Mouse (Mus musculus) hindbrain, embryonic 16.5 days (tissue): ENCODE measurements around the gene Ctf2. TPM values are rescaled to one million over a fixed set of nuclear protein-coding genes. Genes with fewer than 3 reads are reported as not detected.

ENCODE experiments used
- ATAC-seq: fragments of 200-750 bp; cut with Nextera tagmentation; 2 replicates; pipeline ENCODE4 v1.8.0; 2017; ENCODE audit warnings: moderate TSS enrichment, moderate library complexity
- H3K27ac ChIP-seq: fragments of 300-500 bp; sonication (generic); 2 replicates; pipeline ENCODE4 v1.5.1; 2014; ENCODE audit warnings: low read depth, mild to moderate bottlenecking, control low read depth, low read length, moderate library complexity
- H3K27me3 ChIP-seq: fragments of 300-500 bp; sonication (generic); replicated peaks from 2 replicates; pipeline ENCODE4 v1.6.1; 2014; ENCODE audit warnings: low read length; ENCODE audit not compliant: control insufficient read depth, insufficient read depth
- H3K36me3 ChIP-seq: fragments of 300-500 bp; sonication (generic); 2 replicates; pipeline ENCODE4 v1.6.1; 2014; ENCODE audit warnings: mild to moderate bottlenecking, low read length, moderate library complexity, mixed read lengths; ENCODE audit not compliant: control insufficient read depth, insufficient read depth
- H3K4me1 ChIP-seq: fragments of 300-500 bp; sonication (generic); 2 replicates; pipeline ENCODE4 v1.6.1; 2014; ENCODE audit warnings: low read depth, low read length; ENCODE audit not compliant: control insufficient read depth, insufficient read depth
- H3K4me2 ChIP-seq: fragments of 300-500 bp; sonication (generic); 2 replicates; pipeline ENCODE4 v1.6.1; 2014; ENCODE audit warnings: mild to moderate bottlenecking, low read length, control low read depth, moderate library complexity
- H3K4me3 ChIP-seq: fragments of 300-500 bp; sonication (generic); 2 replicates; pipeline ENCODE4 v1.5.1; 2014; ENCODE audit warnings: mild to moderate bottlenecking, low read length, control low read depth, moderate library complexity
- H3K9ac ChIP-seq: fragments of 300-500 bp; sonication (generic); 2 replicates; pipeline ENCODE4 v1.6.1; 2014; ENCODE audit warnings: low read depth, mild to moderate bottlenecking, control low read depth, low read length, moderate library complexity
- H3K9me3 ChIP-seq: fragments of 300-500 bp; sonication (generic); 2 replicates; pipeline ENCODE4 v1.6.1; 2014; ENCODE audit warnings: mild to moderate bottlenecking, low read length, moderate library complexity; ENCODE audit not compliant: control insufficient read depth
- WGBS: fragments of 180-500 bp; shearing (Covaris S2); extraction: QIAGEN DNeasy Blood & Tissue Kit; methylation state at CpG from one replicate; pipeline ENCODE4 v1.1.7; 2014; 5-methylcytosine and 5-hydroxymethylcytosine counted together
- polyA plus RNA-seq: library from polyadenylated mRNA; unstranded; fragments of >200 nt; fragmentation: Nextera tagmentation; extraction: Ambion mirVana; gene quantifications from 2 replicates; pipeline ENCODE4 v1.2.1, GENCODE M21; 2015

Gene Ctf2
- polyA plus RNA-seq, 1 experiment from 2014 or later, result 0.20 TPM

DNA sequence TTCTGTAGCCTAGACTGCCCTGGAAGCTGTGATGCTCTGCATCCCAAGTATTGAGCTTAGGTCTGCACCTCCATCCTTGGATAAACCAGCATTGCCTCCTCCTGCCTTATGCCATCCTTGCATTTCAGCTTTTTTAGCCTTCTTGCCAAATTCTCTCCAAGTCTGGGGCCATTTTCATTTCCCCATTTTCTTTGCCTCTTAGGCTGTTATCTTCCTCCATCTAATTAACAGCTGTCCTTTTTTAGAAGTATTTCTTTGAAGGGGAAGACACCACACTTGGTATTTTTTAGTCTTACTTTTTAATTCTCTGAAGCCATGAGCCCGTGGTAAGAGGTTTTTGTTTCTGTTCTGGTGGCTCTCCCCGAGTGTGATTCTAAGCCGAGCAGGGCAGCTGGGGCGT is 31.7 kb upstream of the Ctf2 start:
- Histone ChIP-seq H3K9ac (no peak overlapping the region), H3K27me3 (no peaks in the 10 kb centered on the region), H3K4me3 (no peak overlapping the region), H3K9me3 (no peaks in the 10 kb centered on the region), H3K27ac (no peak overlapping the region), H3K36me3 (peaks cover 30% of the 10 kb centered on the region), H3K4me1 (peaks cover 3% of the 10 kb centered on the region), H3K4me2 (no peak overlapping the region)
- no peak for ATAC-seq
- 96% methylated on average over 4 of the region's 4 CpGs for WGBS

DNA sequence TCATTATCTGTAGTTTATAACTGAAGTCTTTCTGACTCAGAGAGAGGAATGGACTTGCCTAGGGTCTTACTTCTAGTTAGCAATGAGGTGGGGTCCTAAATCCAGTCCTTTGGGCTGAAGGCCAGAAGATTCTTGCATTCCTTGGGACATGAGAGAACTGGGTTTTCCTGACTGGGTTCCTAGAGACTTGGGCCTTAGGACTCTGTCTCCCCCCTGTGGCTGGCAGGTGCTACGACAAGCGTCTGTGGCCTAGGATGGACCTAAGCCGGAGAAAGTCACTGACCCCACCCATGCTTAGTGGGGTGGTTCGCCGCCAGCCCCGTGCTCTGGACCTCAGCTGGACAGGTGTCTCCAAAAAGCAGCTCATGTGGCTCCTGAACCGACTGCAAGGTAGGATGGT is 29.1 kb upstream of the Ctf2 start:
- H3K4me1 ChIP-seq, result no peaks in the 10 kb centered on the region; the same call in 1 of the 2 replicates
- WGBS, result 41% methylated on average over 7 of the region's 7 CpGs
- H3K27ac ChIP-seq, result no peak overlapping the region
- no peak overlapping the region for H3K9ac ChIP-seq
- ATAC-seq, result no peak
- H3K27me3 ChIP-seq, result no peaks in the 10 kb centered on the region
- no peaks in the 10 kb centered on the region for H3K9me3 ChIP-seq
- H3K4me3 ChIP-seq, result no peak overlapping the region
- peaks cover 25% of the 10 kb centered on the region for H3K36me3 ChIP-seq
- no peak overlapping the region for H3K4me2 ChIP-seq

DNA sequence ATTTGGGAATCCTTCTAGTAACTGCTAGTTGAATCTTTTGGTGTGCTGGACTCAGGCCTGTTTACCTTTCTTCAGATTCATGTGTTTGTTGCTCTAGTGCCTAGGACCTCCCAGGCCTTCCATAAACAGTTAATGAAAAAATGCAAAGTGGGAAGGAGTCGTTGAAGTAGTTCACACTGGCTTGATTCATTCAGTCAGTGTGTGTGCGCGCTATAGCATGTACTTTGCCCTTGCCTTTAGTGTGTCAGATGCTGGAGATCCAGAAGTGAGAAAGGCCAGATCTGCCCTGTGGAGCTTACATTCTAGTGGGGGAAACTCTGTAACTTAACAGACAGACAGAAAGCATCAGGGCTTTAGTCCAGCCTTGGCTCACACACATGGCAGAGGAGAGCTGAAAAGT is 28.5 kb upstream of the Ctf2 start:
- Histone ChIP-seq H3K9ac (no peak overlapping the region), H3K27ac (no peak overlapping the region), H3K27me3 (no peaks in the 10 kb centered on the region), H3K4me1 (no peaks in the 10 kb centered on the region; the same call in 1 of the 2 replicates), H3K9me3 (no peaks in the 10 kb centered on the region), H3K4me3 (no peak overlapping the region), H3K4me2 (no peak overlapping the region), H3K36me3 (peaks cover 20% of the 10 kb centered on the region)
- 84% methylated on average over 3 of the region's 3 CpGs for WGBS
- no peak for ATAC-seq

DNA sequence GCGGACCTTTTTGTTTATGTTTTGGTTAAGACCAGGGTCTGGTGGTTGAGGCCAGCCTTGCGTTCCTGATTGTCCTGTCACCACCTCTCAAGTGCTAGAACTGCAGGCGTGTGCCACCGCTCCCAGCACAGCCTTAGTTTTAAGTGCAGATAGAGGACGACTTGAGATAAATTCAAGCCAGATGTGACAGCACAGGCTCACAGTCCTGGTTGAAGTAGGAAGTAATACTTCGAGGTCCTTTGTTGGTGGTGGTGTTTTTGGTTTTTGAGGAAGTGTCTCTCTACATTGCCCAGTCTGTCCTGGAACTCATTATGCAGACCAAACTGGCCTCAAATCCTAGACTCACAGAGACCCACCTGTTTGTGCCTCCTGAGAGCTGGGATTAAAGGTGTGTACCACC is 27.8 kb upstream of the Ctf2 start:
- WGBS, result 86% methylated on average over 6 of the region's 6 CpGs
- no peak for ATAC-seq
- no peak overlapping the region for H3K9ac ChIP-seq
- no peak overlapping the region for H3K27ac ChIP-seq
- H3K4me1 ChIP-seq, result no peaks in the 10 kb centered on the region; the same call in 1 of the 2 replicates
- H3K27me3 ChIP-seq, result no peaks in the 10 kb centered on the region
- no peak overlapping the region for H3K4me2 ChIP-seq
- no peak overlapping the region for H3K4me3 ChIP-seq
- peaks cover 25% of the 10 kb centered on the region for H3K36me3 ChIP-seq
- H3K9me3 ChIP-seq, result no peaks in the 10 kb centered on the region

DNA sequence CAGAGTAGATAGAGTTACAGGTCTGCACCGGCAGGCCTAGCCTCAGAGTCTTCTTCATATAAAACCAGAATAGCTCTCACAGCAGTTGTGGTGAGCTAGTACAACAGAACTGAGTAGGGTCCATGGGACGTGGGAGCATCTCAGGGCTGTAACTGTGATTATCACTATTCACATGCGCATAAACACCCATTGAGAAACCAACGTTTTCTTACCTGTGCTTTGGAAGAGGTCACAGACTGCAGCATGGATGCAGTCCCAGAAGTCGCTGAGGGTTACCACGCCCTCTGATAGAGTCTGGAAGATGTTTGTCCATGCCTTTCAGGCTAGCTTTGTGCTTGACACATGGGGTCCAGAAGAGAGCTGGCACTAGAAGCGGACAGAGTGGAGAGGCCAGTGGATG is 21.8 kb upstream of the Ctf2 start:
- Histone ChIP-seq H3K9me3 (no peaks in the 10 kb centered on the region), H3K4me1 (peaks cover 4% of the 10 kb centered on the region; the same call in 1 of the 2 replicates), H3K4me2 (no peak overlapping the region), H3K27ac (no peak overlapping the region), H3K4me3 (no peak overlapping the region), H3K9ac (no peak overlapping the region), H3K27me3 (no peaks in the 10 kb centered on the region), H3K36me3 (peaks cover 55% of the 10 kb centered on the region)
- ATAC-seq, result no peak
- WGBS, result 87% methylated on average over 7 of the region's 7 CpGs

DNA sequence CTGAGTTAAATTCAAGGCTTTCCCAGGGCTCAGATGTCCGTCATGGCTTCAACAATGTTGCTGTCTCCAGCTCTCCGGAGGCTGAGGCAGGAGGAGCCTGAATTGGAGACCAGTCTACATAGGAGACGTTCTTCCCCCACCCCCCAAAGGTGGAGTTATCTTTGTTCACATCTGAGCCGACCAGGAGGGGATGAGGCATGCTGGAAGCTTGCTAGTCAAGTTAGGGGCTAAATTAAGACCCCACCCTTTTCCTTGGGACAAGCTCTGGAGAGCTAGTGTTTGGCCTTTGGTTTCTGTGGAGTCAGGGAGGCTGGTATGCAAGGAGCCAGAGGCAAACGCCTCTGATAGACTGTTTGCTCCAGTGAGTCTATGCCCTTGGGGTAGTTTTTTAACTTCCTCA is 21.2 kb upstream of the Ctf2 start:
- Histone ChIP-seq H3K27me3 (no peaks in the 10 kb centered on the region), H3K9ac (no peak overlapping the region), H3K4me3 (no peak overlapping the region), H3K36me3 (peaks cover 55% of the 10 kb centered on the region), H3K4me2 (no peak overlapping the region), H3K27ac (no peak overlapping the region), H3K4me1 (peaks cover 4% of the 10 kb centered on the region), H3K9me3 (no peaks in the 10 kb centered on the region)
- 84% methylated on average over 5 of the region's 5 CpGs for WGBS
- no peak for ATAC-seq

DNA sequence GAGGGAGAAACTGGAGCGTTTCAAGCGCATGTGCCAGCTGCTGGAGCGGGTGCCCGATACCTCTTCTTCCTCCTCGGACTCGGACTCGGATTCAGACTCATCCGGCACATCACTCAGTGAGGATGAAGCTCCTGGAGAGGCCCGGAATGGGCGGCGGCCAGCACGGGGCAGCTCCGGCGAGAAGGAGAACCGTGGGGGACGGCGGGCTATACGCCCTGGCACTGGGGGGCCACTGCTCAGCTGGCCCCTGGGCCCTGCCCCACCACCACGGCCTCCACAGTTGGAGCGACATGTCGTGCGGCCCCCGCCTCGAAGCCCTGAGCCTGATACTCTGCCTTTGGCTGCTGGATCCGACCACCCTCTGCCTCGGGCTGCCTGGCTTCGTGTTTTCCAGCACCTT is 20.1 kb upstream of the Ctf2 start:
- H3K4me1 ChIP-seq, result peaks cover 15% of the 10 kb centered on the region
- no peak for ATAC-seq
- H3K27me3 ChIP-seq, result no peaks in the 10 kb centered on the region
- H3K4me3 ChIP-seq, result no peak overlapping the region
- H3K9ac ChIP-seq, result no peak overlapping the region
- H3K27ac ChIP-seq, result no peak overlapping the region
- peaks cover 52% of the 10 kb centered on the region for H3K36me3 ChIP-seq
- no peak overlapping the region for H3K4me2 ChIP-seq
- H3K9me3 ChIP-seq, result no peaks in the 10 kb centered on the region
- WGBS, result 95% methylated on average over 27 of the region's 27 CpGs

DNA sequence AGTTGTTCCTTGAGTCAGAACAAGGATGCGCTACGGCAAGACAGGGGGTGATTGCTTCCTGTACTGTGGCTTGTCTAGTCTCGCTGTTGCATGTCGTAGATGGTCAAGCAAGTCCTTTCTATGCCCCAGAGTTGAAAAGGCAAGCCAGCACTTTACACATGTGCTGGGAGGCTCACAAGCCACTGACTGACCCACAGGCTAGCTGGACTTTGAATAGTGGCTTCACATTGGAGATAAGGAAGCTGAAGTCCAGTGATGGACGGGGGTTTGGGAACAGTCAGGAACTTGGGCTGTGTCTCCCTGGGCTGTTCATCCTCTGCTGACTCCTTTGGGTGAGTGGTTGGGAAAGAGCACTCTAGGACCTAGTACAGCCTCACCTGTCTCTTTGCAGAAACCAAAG is 19.7 kb upstream of the Ctf2 start:
- H3K27me3 ChIP-seq, result no peaks in the 10 kb centered on the region
- H3K4me3 ChIP-seq, result no peak overlapping the region
- H3K9ac ChIP-seq, result no peak overlapping the region
- H3K27ac ChIP-seq, result no peak overlapping the region
- H3K4me2 ChIP-seq, result no peak overlapping the region
- no peaks in the 10 kb centered on the region for H3K9me3 ChIP-seq
- ATAC-seq, result no peak
- peaks cover 52% of the 10 kb centered on the region for H3K36me3 ChIP-seq
- peaks cover 15% of the 10 kb centered on the region for H3K4me1 ChIP-seq
- WGBS, result 93% methylated on average over 5 of the region's 5 CpGs

DNA sequence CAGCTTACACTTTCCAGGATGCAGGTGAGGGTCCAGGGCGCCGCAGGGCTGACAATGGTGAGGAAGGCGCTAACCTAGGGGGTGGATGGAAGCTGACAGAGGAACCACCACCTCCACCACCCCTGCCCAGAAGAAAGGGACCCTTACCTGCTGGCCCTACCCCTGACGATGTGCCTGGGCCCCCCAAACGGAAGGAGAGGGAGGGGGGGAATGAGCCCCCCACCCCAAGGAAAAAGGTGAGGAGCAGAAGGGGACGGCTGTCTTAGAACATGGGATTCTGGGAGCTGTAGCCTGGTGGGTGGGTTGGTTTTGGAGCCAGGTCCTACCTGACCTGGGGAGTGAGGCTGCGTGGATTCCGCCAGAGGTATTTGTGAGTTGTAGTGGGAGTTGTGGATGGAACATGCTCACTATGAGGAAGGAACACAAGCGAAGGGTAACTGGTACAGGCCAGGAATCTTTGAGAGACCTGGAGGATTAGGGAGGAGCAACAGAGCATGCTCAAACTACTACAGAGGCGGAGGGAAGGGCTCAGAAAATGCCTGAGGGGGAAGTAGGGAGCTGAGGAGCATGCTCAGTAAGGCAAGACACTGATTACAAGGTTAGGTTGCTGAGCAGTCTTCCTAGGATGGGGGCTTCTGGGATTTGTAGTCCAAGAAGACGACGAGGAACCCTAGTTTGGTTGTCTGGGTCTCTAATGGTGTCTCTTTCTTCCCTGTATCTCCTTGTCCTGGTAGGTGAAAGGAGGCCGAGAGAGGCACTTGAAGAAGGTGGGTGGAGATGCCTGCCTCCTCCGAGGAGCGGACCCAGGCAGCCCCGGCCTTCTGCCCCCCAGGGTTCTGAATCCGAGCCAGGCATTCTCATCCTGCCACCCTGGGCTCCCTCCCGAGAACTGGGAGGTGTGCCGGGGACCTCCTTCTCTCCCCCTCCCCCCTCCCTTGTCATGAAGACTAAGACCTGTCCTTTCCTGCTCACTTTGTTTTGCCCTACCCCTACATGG is 18.5 kb upstream of the Ctf2 start:
- Histone ChIP-seq H3K4me2 (no peak overlapping the region), H3K27ac (no peak overlapping the region), H3K4me1 (peaks cover 15% of the 10 kb centered on the region), H3K9ac (no peak overlapping the region), H3K9me3 (no peaks in the 10 kb centered on the region), H3K36me3 (peaks cover 52% of the 10 kb centered on the region), H3K4me3 (no peak overlapping the region), H3K27me3 (no peaks in the 10 kb centered on the region)
- ATAC-seq, result no peak
- 83% methylated on average over 19 of the region's 19 CpGs for WGBS
